Mouse (Mus musculus) hindbrain, embryonic 14.5 days (tissue): ENCODE data around the gene Rasal1. TPM values are rescaled to one million over a fixed set of nuclear protein-coding genes. Genes with fewer than 3 reads are reported as not detected.

ENCODE experiments used
- ATAC-seq: fragments of 200-750 bp; cut with Nextera tagmentation; 2 replicates; pipeline ENCODE4 v1.8.0; 2017; ENCODE audit warnings: moderate number of reproducible peaks, mild to moderate bottlenecking, moderate TSS enrichment, moderate library complexity; ENCODE audit not compliant: low FRiP score
- DNase-seq: peaks from one replicate; pipeline ENCODE4 v3.0.0-alpha.2; 2015; ENCODE audit warnings: low spot score
- H3K27ac ChIP-seq: fragments of 300-500 bp; sonication (generic); 2 replicates; pipeline ENCODE4 v1.5.1; 2014; ENCODE audit warnings: mild to moderate bottlenecking, moderate library complexity
- H3K27me3 ChIP-seq: fragments of 300-500 bp; sonication (generic); 2 replicates; pipeline ENCODE4 v1.6.1; 2014; ENCODE audit warnings: mild to moderate bottlenecking, low read length, mixed read lengths; ENCODE audit not compliant: control insufficient read depth, insufficient read depth
- H3K36me3 ChIP-seq: fragments of 300-500 bp; sonication (generic); replicated peaks from 2 replicates; pipeline ENCODE4 v1.6.1; 2014; ENCODE audit not compliant: control insufficient read depth, insufficient read depth
- H3K4me1 ChIP-seq: fragments of 300-500 bp; sonication (generic); replicated peaks from 2 replicates; pipeline ENCODE4 v1.6.1; 2014; ENCODE audit warnings: antibody characterized with exemption, low read length, mixed read lengths; ENCODE audit not compliant: control insufficient read depth, insufficient read depth
- H3K4me2 ChIP-seq: fragments of 300-500 bp; sonication (generic); replicated peaks from 2 replicates; pipeline ENCODE4 v1.6.1; 2014; ENCODE audit warnings: mild to moderate bottlenecking, moderate library complexity
- H3K4me3 ChIP-seq: fragments of 300-500 bp; sonication (generic); replicated peaks from 2 replicates; pipeline ENCODE4 v1.5.1; 2014; ENCODE audit warnings: mild to moderate bottlenecking, low read length
- H3K9ac ChIP-seq: fragments of 300-500 bp; sonication (generic); 2 replicates; pipeline ENCODE4 v1.6.1; 2014
- H3K9me3 ChIP-seq: fragments of 300-500 bp; sonication (generic); 2 replicates; pipeline ENCODE4 v1.6.1; 2016; ENCODE audit warnings: low read length; ENCODE audit not compliant: control insufficient read depth
- WGBS: fragments of 180-500 bp; shearing (Covaris S2); extraction: QIAGEN DNeasy Blood & Tissue Kit; methylation state at CpG from one replicate; pipeline ENCODE4 v1.1.7; 2014; 5-methylcytosine and 5-hydroxymethylcytosine counted together
- polyA plus RNA-seq: library from polyadenylated mRNA; unstranded; fragments of >200 nt; fragmentation: Nextera tagmentation; extraction: Ambion mirVana; gene quantifications from 2 replicates; pipeline ENCODE4 v1.2.1, GENCODE M21; 2014

The Rasal1 gene
- polyA plus RNA-seq, 1 experiment from 2014 or later, result 0.31 TPM

- no peak overlapping the region for H3K27ac ChIP-seq
- H3K36me3 ChIP-seq, result peaks cover 14% of the 10 kb centered on the region
- DNase-seq (no peak), ATAC-seq (no peak)
- no peaks in the 10 kb centered on the region for H3K4me1 ChIP-seq
- no peak overlapping the region for H3K4me3 ChIP-seq
- peaks cover 9% of the 10 kb centered on the region for H3K27me3 ChIP-seq
- no peaks in the 10 kb centered on the region for H3K9me3 ChIP-seq
- H3K4me2 ChIP-seq, result no peak overlapping the region
- 87% methylated on average over 5 of the region's 5 CpGs for WGBS
- H3K9ac ChIP-seq, result no peak overlapping the region
Measured at GRCm38 (mm10) chr5:120631892-120632291, 16.7 kb upstream of the Rasal1 start.

- WGBS, result 60% methylated on average over 9 of the region's 9 CpGs
- no peak for ATAC-seq
- no peak within 1 kb of the TSS for H3K9ac ChIP-seq
- peaks cover 9% of the 10 kb centered on the region for H3K27me3 ChIP-seq
- H3K9me3 ChIP-seq, result no peaks in the 10 kb centered on the region
- no peak within 1 kb of the TSS for H3K4me3 ChIP-seq
- no peaks in the 10 kb centered on the region for H3K36me3 ChIP-seq
- H3K4me2 ChIP-seq, result no peak within 1 kb of the TSS
- H3K4me1 ChIP-seq, result no peaks in the 10 kb centered on the region
- H3K27ac ChIP-seq, result no peak within 1 kb of the TSS
- no peak for DNase-seq
Measured at GRCm38 (mm10) chr5:120634131-120634530, 14.5 kb upstream of the Rasal1 start, which contains the start of gene Cfap73. TSS of gene Cfap73 (minus strand) at chr5:120634235.

GRCm38 (mm10) chr5:120634860-120635259, 13.8 kb upstream of the Rasal1 start:
- H3K9me3 ChIP-seq, result no peaks in the 10 kb centered on the region
- ATAC-seq (no peak), DNase-seq (no peak)
- no peaks in the 10 kb centered on the region for H3K36me3 ChIP-seq
- H3K9ac ChIP-seq, result no peak overlapping the region
- H3K4me3 ChIP-seq, result no peak overlapping the region
- no peak overlapping the region for H3K27ac ChIP-seq
- no peak overlapping the region for H3K4me2 ChIP-seq
- H3K4me1 ChIP-seq, result no peaks in the 10 kb centered on the region
- 36% methylated on average over 5 of the region's 5 CpGs for WGBS
- H3K27me3 ChIP-seq, result peaks cover 7% of the 10 kb centered on the region

GRCm38 (mm10) chr5:120635633-120636032, 13.0 kb upstream of the Rasal1 start:
- whole genome bisulfite sequencing, result 88% methylated on average over 5 of the region's 5 CpGs
- Histone ChIP-seq H3K9me3 (no peaks in the 10 kb centered on the region), H3K4me3 (no peak overlapping the region), H3K27ac (no peak overlapping the region), H3K4me2 (no peak overlapping the region), H3K9ac (no peak overlapping the region), H3K27me3 (peaks cover under 1% of the 10 kb centered on the region), H3K36me3 (no peaks in the 10 kb centered on the region), H3K4me1 (no peaks in the 10 kb centered on the region)
- DNase-seq (no peak), ATAC-seq (no peak)

- 0 out of 2 replicates have a peak, but pooled peaks cover 3% of the 10 kb centered on the region for H3K27me3 ChIP-seq
- DNase-seq (no peak), ATAC-seq (no peak)
- H3K36me3 ChIP-seq, result no peaks in the 10 kb centered on the region
- no peaks in the 10 kb centered on the region for H3K9me3 ChIP-seq
- H3K4me1 ChIP-seq, result no peaks in the 10 kb centered on the region
- H3K4me2 ChIP-seq, result no peak overlapping the region
- no peak overlapping the region for H3K27ac ChIP-seq
- no peak overlapping the region for H3K4me3 ChIP-seq
- WGBS, result 89% methylated on average over 7 of the region's 7 CpGs
- no peak overlapping the region for H3K9ac ChIP-seq
Measured at GRCm38 (mm10) chr5:120640094-120640493, 8.5 kb upstream of the Rasal1 start.

- WGBS, result 63% methylated on average over 14 of the region's 14 CpGs
- DNase-seq, result no peak
- no peak overlapping the region for H3K27ac ChIP-seq
Measured at GRCm38 (mm10) chr5:120643365-120644085, 5.1 kb upstream of the Rasal1 start.

GRCm38 (mm10) chr5:120644227-120644626, 4.4 kb upstream of the Rasal1 start:
- Histone ChIP-seq H3K27me3 (peaks cover 28% of the 10 kb centered on the region), H3K4me3 (no peak overlapping the region), H3K9me3 (no peaks in the 10 kb centered on the region), H3K9ac (no peak overlapping the region), H3K36me3 (no peaks in the 10 kb centered on the region), H3K4me2 (no peak overlapping the region), H3K27ac (no peak overlapping the region), H3K4me1 (0 out of 2 replicates have a peak, but pooled peaks cover 4% of the 10 kb centered on the region)
- DNase-seq (no peak), ATAC-seq (no peak)
- 85% methylated on average over 3 of the region's 3 CpGs for WGBS

More at GRCm38 (mm10) chr5:120643365-120644085, 5.1 kb upstream of the Rasal1 start:
- Histone ChIP-seq H3K36me3 (no peaks in the 10 kb centered on the region), H3K27me3 (peaks cover 21% of the 10 kb centered on the region), H3K9ac (no peak overlapping the region), H3K4me1 (no peaks in the 10 kb centered on the region), H3K4me3 (no peak overlapping the region), H3K9me3 (no peaks in the 10 kb centered on the region), H3K4me2 (no peak overlapping the region)
- no peak for ATAC-seq

- Histone ChIP-seq H3K27me3 (peaks cover 44% of the 10 kb centered on the region), H3K9ac (no peak overlapping the region), H3K4me2 (no peak overlapping the region), H3K27ac (no peak overlapping the region), H3K4me3 (no peak overlapping the region), H3K4me1 (0 out of 2 replicates have a peak, but pooled peaks cover 4% of the 10 kb centered on the region), H3K36me3 (no peaks in the 10 kb centered on the region), H3K9me3 (no peaks in the 10 kb centered on the region)
- ATAC-seq (no peak), DNase-seq (no peak)
- WGBS, result 58% methylated on average over 6 of the region's 6 CpGs
Measured at GRCm38 (mm10) chr5:120645851-120646250, 2.8 kb upstream of the Rasal1 start.

- Histone ChIP-seq H3K9ac (no peak overlapping the region), H3K36me3 (no peaks in the 10 kb centered on the region), H3K27me3 (peaks cover 49% of the 10 kb centered on the region), H3K4me2 (no peak overlapping the region), H3K27ac (no peak overlapping the region), H3K9me3 (no peaks in the 10 kb centered on the region), H3K4me1 (0 out of 2 replicates have a peak, but pooled peaks cover 4% of the 10 kb centered on the region), H3K4me3 (no peak overlapping the region)
- DNase-seq (no peak), ATAC-seq (no peak)
- 78% methylated on average over 4 of the region's 4 CpGs for WGBS
Measured at GRCm38 (mm10) chr5:120647361-120647760, 1.3 kb upstream of the Rasal1 start.
